Mouse (Mus musculus) neural tube, embryonic 11.5 days (tissue): Measurements from ENCODE around the gene Epb41l4b. TPM values are rescaled to one million over a fixed set of nuclear protein-coding genes. Genes with fewer than 3 reads are reported as not detected.
A peak's percentile ranks its signal among the peaks of the same experiment; 100 is the strongest.

Experiments used
- ATAC-seq: fragments of 200-750 bp; cut with Nextera tagmentation; 2 replicates; pipeline ENCODE4 v1.8.0; 2017; ENCODE audit warnings: moderate number of reproducible peaks, mild to moderate bottlenecking, moderate TSS enrichment, moderate library complexity; ENCODE audit not compliant: insufficient read depth, low FRiP score, low TSS enrichment
- DNase-seq: peaks from one replicate; pipeline ENCODE4 v3.0.0-alpha.2; 2015; ENCODE audit warnings: low spot score
- H3K27ac ChIP-seq: fragments of 300-500 bp; sonication (generic); 2 replicates; pipeline ENCODE4 v1.5.1; 2014; ENCODE audit warnings: low read depth, mild to moderate bottlenecking, low read length
- H3K27me3 ChIP-seq: fragments of 300-500 bp; sonication (generic); 2 replicates; pipeline ENCODE4 v1.6.1; 2014; ENCODE audit warnings: mild to moderate bottlenecking, low read length, mixed read lengths; ENCODE audit not compliant: control insufficient read depth, insufficient read depth
- H3K36me3 ChIP-seq: fragments of 300-500 bp; sonication (generic); 2 replicates; pipeline ENCODE4 v1.6.1; 2014; ENCODE audit warnings: mild to moderate bottlenecking, low read length, moderate library complexity, mixed read lengths; ENCODE audit not compliant: control insufficient read depth, insufficient read depth
- H3K4me1 ChIP-seq: fragments of 300-500 bp; sonication (generic); 2 replicates; pipeline ENCODE4 v1.6.1; 2014; ENCODE audit warnings: low read length, mixed read lengths; ENCODE audit not compliant: control insufficient read depth, insufficient read depth
- H3K4me2 ChIP-seq: fragments of 300-500 bp; sonication (generic); 2 replicates; pipeline ENCODE4 v1.6.1; 2014; ENCODE audit warnings: low read depth, mild to moderate bottlenecking, moderate library complexity
- H3K4me3 ChIP-seq: fragments of 300-500 bp; sonication (generic); 2 replicates; pipeline ENCODE4 v1.5.1; 2014; ENCODE audit warnings: low read depth, low read length
- H3K9ac ChIP-seq: fragments of 300-500 bp; sonication (generic); 2 replicates; pipeline ENCODE4 v1.6.1; 2014; ENCODE audit warnings: mild to moderate bottlenecking, low read length
- H3K9me3 ChIP-seq: fragments of 300-500 bp; sonication (generic); 2 replicates; pipeline ENCODE4 v1.6.1; 2016; ENCODE audit warnings: low read length; ENCODE audit not compliant: control insufficient read depth
- WGBS: fragments of 180-500 bp; shearing (Covaris S2); extraction: QIAGEN DNeasy Blood & Tissue Kit; methylation state at CpG from one replicate; pipeline ENCODE4 v1.1.7; 2014; 5-methylcytosine and 5-hydroxymethylcytosine counted together
- polyA plus RNA-seq: library from polyadenylated mRNA; unstranded; fragments of >200 nt; fragmentation: Nextera tagmentation; extraction: Ambion mirVana; gene quantifications from 2 replicates; pipeline ENCODE4 v1.2.1, GENCODE M21; 2014

The Epb41l4b gene
- polyA plus RNA-seq, 1 experiment from 2014 or later, result 1.3 TPM

- Histone ChIP-seq H3K4me2 (no peak overlapping the region), H3K27me3 (no peaks in the 10 kb centered on the region), H3K9ac (no peak overlapping the region), H3K4me3 (no peak overlapping the region), H3K9me3 (no peaks in the 10 kb centered on the region), H3K36me3 (no peaks in the 10 kb centered on the region), H3K27ac (no peak overlapping the region), H3K4me1 (no peaks in the 10 kb centered on the region)
- 29% methylated on average over 6 of the region's 6 CpGs for WGBS
- ATAC-seq (no peak), DNase-seq (no peak)
Observed at GRCm38 (mm10) chr4:57010919-57011318, 132.3 kb downstream of the Epb41l4b start.

GRCm38 (mm10) chr4:57010425-57010824 is 132.8 kb downstream of the Epb41l4b start:
- no peaks in the 10 kb centered on the region for H3K4me1 ChIP-seq
- no peak overlapping the region for H3K27ac ChIP-seq
- no peak overlapping the region for H3K4me3 ChIP-seq
- no peak overlapping the region for H3K9ac ChIP-seq
- H3K36me3 ChIP-seq, result no peaks in the 10 kb centered on the region
- 58% methylated on average over 5 of the region's 5 CpGs for WGBS
- no peak overlapping the region for H3K4me2 ChIP-seq
- ATAC-seq (no peak), DNase-seq (no peak)
- H3K27me3 ChIP-seq, result no peaks in the 10 kb centered on the region
- no peaks in the 10 kb centered on the region for H3K9me3 ChIP-seq

GRCm38 (mm10) chr4:57007717-57008116 is 135.5 kb downstream of the Epb41l4b start:
- Histone ChIP-seq H3K9me3 (no peaks in the 10 kb centered on the region), H3K4me1 (no peaks in the 10 kb centered on the region), H3K4me3 (no peak overlapping the region), H3K36me3 (no peaks in the 10 kb centered on the region), H3K9ac (no peak overlapping the region), H3K4me2 (no peak overlapping the region), H3K27ac (no peak overlapping the region), H3K27me3 (no peaks in the 10 kb centered on the region)
- ATAC-seq, result no peak
- WGBS, result 81% methylated on average over 9 of the region's 9 CpGs
- no peak for DNase-seq

- ATAC-seq (no peak), DNase-seq (no peak)
- no peak overlapping the region for H3K4me2 ChIP-seq
- H3K9me3 ChIP-seq, result no peaks in the 10 kb centered on the region
- H3K9ac ChIP-seq, result no peak overlapping the region
- no peaks in the 10 kb centered on the region for H3K36me3 ChIP-seq
- H3K27me3 ChIP-seq, result no peaks in the 10 kb centered on the region
- 81% methylated on average over 8 of the region's 8 CpGs for WGBS
- H3K4me3 ChIP-seq, result no peak overlapping the region
- H3K4me1 ChIP-seq, result no peaks in the 10 kb centered on the region
- no peak overlapping the region for H3K27ac ChIP-seq
Observed at GRCm38 (mm10) chr4:57005011-57005410, 138.2 kb downstream of the Epb41l4b start.

GRCm38 (mm10) chr4:57003886-57004285 is 139.4 kb downstream of the Epb41l4b start:
- no peaks in the 10 kb centered on the region for H3K36me3 ChIP-seq
- DNase-seq (no peak), ATAC-seq (no peak)
- no peak overlapping the region for H3K4me3 ChIP-seq
- H3K9ac ChIP-seq, result no peak overlapping the region
- no peaks in the 10 kb centered on the region for H3K27me3 ChIP-seq
- H3K4me2 ChIP-seq, result no peak overlapping the region
- H3K27ac ChIP-seq, result no peak overlapping the region
- 85% methylated on average over 8 of the region's 8 CpGs for WGBS
- H3K9me3 ChIP-seq, result no peaks in the 10 kb centered on the region
- no peaks in the 10 kb centered on the region for H3K4me1 ChIP-seq

GRCm38 (mm10) chr4:57002751-57003150 is 140.5 kb downstream of the Epb41l4b start:
- Histone ChIP-seq H3K4me3 (no peak overlapping the region), H3K27ac (no peak overlapping the region), H3K9ac (no peak overlapping the region), H3K36me3 (no peaks in the 10 kb centered on the region), H3K4me1 (no peaks in the 10 kb centered on the region), H3K9me3 (no peaks in the 10 kb centered on the region), H3K27me3 (no peaks in the 10 kb centered on the region), H3K4me2 (no peak overlapping the region)
- WGBS, result 49% methylated on average over 3 of the region's 3 CpGs
- ATAC-seq (no peak), DNase-seq (peak; percentile 55)

GRCm38 (mm10) chr4:57001437-57001836 is 141.8 kb downstream of the Epb41l4b start:
- ATAC-seq (no peak), DNase-seq (no peak)
- Histone ChIP-seq H3K27me3 (no peaks in the 10 kb centered on the region), H3K27ac (no peak overlapping the region), H3K4me3 (no peak overlapping the region), H3K36me3 (no peaks in the 10 kb centered on the region), H3K9me3 (no peaks in the 10 kb centered on the region), H3K4me2 (no peak overlapping the region), H3K4me1 (no peaks in the 10 kb centered on the region), H3K9ac (no peak overlapping the region)
- 90% methylated on average over 2 of the region's 2 CpGs for WGBS

GRCm38 (mm10) chr4:56993331-56993730 is 149.9 kb downstream of the Epb41l4b start:
- H3K36me3 ChIP-seq, result no peaks in the 10 kb centered on the region
- H3K27ac ChIP-seq, result no peak overlapping the region
- no peak overlapping the region for H3K4me2 ChIP-seq
- DNase-seq, result no peak
- H3K4me1 ChIP-seq, result no peaks in the 10 kb centered on the region; the same call in 1 of the 2 replicates
- WGBS, result 89% methylated on average over 7 of the region's 7 CpGs
- no peak overlapping the region for H3K4me3 ChIP-seq
- no peaks in the 10 kb centered on the region for H3K9me3 ChIP-seq
- no peak overlapping the region for H3K9ac ChIP-seq
- no peak for ATAC-seq
- peaks cover 13% of the 10 kb centered on the region; the same call in 1 of the 2 replicates for H3K27me3 ChIP-seq

- Histone ChIP-seq H3K27me3 (peaks cover 13% of the 10 kb centered on the region; the same call in 1 of the 2 replicates), H3K9me3 (no peaks in the 10 kb centered on the region)
- no peak for ATAC-seq
Observed at GRCm38 (mm10) chr4:56991951-56992350, 151.3 kb downstream of the Epb41l4b start.

More at GRCm38 (mm10) chr4:56991951-56992350, 151.3 kb downstream of the Epb41l4b start:
- no peak for DNase-seq
- no peaks in the 10 kb centered on the region for H3K36me3 ChIP-seq
- no peak overlapping the region for H3K4me3 ChIP-seq
- no peak overlapping the region for H3K9ac ChIP-seq
- H3K4me2 ChIP-seq, result no peak overlapping the region
- H3K27ac ChIP-seq, result no peak overlapping the region
- WGBS, result 86% methylated on average over 2 of the region's 2 CpGs
- H3K4me1 ChIP-seq, result no peaks in the 10 kb centered on the region; the same call in 1 of the 2 replicates
